Mouse (Mus musculus) B cell, adult (primary cell): ENCODE data around the gene Tmem126b. TPM values are rescaled to one million over a fixed set of nuclear protein-coding genes. Genes with fewer than 3 reads are reported as not detected.

Experiments
- total RNA-seq: library from RNA; stranded (reverse); gene quantifications from 4 replicates; pipeline ENCODE4 v1.2.4, GENCODE M21; 2023; ENCODE audit not compliant: inconsistent age

Tmem126b gene
- 5.3 to 6.9 TPM (median 5.8 TPM) in 4 replicates for total RNA-seq

DNA sequence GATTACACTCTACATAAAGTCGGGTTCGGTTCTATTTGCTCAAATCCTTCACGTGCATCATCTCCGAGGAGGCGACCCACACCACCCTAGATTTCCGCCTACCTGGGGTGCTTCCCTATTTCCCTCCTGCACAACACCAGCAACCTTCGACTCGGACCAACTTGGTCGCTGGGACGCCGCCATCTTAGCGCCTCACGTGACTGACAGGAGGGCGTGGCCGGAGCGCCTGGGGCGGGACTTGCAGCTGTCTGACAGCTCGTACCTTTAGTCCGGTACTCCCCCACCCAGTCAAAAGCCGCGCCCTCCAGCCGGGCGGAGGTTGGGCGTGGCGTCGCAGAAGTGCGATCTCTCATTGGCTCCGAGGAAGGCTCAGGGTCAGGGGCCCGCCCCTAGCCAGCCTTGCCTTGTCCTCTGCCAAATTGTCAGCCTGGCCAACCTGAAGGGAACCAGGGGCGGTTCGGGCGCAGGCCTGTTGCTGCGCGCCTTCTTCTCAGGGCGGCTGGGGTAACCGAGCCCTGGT lies at the start of gene Tmem126b:
TSS of gene Tmem126b (minus strand) at position 209 of the 520 bp plus-strand sequence.

DNA sequence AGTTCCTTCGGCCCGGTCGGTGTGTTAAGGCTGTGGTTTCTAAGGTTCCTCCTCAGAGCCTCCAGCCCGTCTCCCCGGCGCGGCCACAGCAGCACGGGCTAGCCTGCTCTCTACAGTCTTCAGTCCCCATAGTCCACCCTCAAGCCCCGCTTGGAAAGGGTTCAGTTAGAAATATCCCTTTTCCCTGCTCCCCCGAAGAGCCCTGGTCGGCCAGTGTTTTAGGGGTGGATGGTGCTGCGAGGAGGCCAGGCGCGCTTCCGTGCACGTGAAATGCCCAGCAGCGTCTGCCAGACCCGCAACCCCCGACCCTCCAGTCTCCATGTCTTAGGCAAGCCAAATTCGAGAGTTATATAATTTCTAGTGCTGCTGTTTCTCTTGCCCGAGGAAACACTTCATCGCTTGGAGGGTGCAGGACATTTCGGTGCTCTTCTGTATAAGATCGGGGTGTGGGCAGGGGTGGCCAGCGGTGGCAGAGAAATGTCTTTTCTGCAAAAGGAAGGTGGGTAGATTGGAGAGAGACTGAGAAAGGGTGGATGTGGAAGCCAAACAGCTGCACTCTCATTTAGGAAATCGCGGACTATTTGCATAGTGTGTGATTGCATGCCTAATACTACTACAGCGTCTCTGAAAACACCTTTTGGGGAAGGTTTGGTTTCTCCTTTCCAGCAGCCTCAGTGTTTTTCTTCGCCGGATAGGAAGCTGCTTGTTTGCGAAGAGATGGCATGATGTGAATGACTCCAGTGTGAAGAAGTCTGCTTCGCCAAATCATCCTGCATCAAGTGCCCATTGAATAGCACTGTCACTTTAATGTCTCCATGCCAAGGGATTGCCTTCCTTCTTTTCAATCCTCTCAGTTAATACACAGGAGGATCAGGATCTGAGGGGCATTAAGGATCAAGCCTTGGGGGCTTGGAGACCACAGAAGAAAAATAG lies 778 bp upstream of the Tmem126b start, which contains the start of gene Dlg2:
TSS of gene Dlg2 (plus strand) at position 360 of the 933 bp plus-strand sequence.

DNA sequence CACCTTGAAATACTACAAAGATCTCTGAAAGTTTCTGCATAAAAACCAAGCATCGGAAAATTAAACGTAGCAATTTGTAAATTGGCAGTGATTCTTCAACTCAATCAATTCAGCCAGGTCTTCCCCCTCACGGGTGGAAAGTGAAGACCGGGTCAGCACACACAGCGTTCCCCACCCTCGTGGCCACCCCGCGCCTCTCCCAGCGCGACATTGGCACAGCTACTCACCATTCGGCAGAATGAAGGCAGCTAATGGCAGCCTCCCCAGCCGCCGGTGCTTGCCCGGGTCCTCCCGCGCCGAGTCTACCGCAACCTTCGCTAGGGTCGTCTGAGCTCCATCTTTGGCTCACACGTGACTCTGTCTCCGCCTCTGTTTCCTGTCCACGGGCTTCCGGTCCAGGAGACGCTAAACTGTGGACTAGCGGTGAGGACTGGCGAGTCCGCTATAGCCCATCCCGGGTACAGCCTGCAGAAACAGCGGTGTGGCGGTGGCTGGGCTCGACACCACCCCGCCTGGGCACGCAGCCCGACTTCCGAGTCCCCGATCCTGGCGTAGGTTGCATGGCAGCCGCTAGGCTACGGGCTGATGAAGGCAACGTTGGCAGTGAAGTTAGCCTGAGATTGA lies 18.8 kb downstream of the Tmem126b start, which contains the start of gene Tmem126a:
TSS of gene Tmem126a (minus strand) at position 385 of the 624 bp plus-strand sequence.

DNA sequence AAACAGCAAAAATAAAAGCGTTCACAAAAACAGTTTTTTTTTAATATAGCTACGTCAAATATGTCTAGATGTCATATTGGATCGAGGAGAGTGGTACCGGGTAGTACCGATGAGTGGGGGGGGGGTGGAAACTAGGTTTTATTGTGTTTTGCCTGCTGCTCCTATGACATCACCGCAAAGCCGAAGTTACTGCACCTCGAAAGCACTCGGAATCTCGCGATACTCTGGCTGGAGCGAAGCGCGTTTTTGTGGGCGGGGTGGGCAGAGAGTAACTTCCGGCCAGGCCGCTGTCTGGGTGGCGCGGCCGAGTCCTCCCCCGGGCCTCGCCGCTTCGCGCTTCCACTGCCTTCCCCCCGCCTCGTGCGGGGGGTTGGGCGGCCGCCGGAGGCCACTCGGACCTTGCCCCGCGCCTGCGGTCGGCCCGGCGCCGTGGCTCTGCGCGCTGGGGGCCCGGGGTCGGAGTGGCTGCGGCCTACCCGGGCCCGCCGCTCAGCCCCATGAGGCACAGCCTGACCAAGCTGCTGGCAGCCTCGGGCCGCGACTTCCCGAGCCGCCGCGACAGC lies 33.2 kb downstream of the Tmem126b start, which contains the start of gene Crebzf:
TSS of gene Crebzf (plus strand) at position 212 of the 563 bp plus-strand sequence.

DNA sequence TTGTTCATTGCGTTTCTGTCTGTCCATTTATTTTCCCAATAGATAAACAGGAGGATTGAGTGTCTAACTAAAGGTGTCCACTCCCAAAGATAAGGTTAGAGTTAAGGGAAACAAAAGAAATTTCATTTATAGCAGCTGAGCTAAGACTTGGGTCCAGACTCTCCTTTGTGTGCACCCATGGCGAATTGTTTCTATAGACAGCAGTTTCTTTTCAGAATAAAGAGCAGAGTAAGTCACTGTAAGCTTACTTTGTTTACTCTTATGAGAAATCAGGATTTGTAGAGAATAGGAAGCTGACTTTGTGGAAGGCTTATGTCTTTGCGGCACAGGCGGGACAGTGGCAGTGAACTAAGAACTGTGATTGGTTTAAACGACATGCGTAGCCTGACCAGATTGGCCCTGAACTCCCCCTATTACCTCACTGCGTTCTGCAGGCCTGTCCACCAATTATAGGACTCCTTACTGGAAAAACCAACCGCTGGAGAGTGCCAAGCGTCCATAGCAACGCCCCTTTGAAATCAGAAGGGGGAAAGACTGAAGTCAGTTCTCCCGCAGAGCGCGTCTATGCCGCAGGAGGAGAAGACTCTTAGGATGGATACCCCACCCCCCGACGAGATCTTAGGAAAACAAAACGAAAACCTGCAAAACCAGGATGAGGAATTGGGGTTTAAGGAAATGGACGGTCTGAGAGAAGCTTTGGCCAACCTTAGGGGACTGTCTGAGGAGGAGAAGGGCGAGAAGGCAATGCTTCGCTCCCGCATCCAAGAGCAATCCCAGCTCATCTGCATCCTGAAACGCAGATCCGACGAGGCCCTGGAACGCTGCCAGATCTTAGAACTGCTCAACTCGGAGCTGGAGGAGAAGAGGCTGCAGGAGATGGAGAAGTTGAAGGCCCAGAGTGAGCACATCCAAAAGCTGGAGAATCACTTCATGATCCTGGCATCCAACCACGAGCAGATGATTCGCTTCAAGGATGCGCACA lies 49.5 kb downstream of the Tmem126b start, which contains the start of gene Ccdc89:
TSS of gene Ccdc89 (plus strand) at position 558 of the 982 bp plus-strand sequence.

Other genes starting within 250 kb of the Tmem126b start
- not detected in 4 replicates for gene Ccdc83, start 210.2 kb downstream of the Tmem126b start, total RNA-seq
- 0.67 to 2.4 TPM (median 1.5 TPM) in 4 replicates for gene Sytl2, start 173.7 kb downstream of the Tmem126b start, total RNA-seq
- not detected in 4 replicates for gene Ccdc89, start 49.4 kb downstream of the Tmem126b start, total RNA-seq
- gene Crebzf, start 33.3 kb downstream of the Tmem126b start, total RNA-seq, result 112 to 134 TPM (median 120 TPM) in 4 replicates
- gene Tmem126a, start 18.8 kb downstream of the Tmem126b start, total RNA-seq, result 25.5 to 36.0 TPM (median 31.4 TPM) in 4 replicates
- 0.29 to 0.63 TPM (median 0.51 TPM) in 3 of 4 replicates, not detected in the other for gene Dlg2, start 671 bp upstream of the Tmem126b start, total RNA-seq